Mouse (Mus musculus) lung, adult 2 months (tissue): ENCODE measurements at regions not wholly inside any gene's neighbourhood (a gene's known extent, or its start where the extent isn't known, plus 50 kb on each side); places are given as distances from the start of the nearest gene placed in this dataset.

Experiments
- CTCF ChIP-seq: fragments of 200-500 bp; IDR thresholded peaks from 2 replicates; pipeline ENCODE4 v1.5.1; 2011; ENCODE audit warnings: mild to moderate bottlenecking, low read length, control low read depth; ENCODE audit not compliant: insufficient read depth
- POLR2A ChIP-seq: fragments of 200-500 bp; IDR thresholded peaks from 2 replicates; pipeline ENCODE4 v1.6.1; 2011; ENCODE audit warnings: low read depth, mild to moderate bottlenecking, control low read depth, low read length, borderline replicate concordance; ENCODE audit errors: extremely low read depth

DNA sequence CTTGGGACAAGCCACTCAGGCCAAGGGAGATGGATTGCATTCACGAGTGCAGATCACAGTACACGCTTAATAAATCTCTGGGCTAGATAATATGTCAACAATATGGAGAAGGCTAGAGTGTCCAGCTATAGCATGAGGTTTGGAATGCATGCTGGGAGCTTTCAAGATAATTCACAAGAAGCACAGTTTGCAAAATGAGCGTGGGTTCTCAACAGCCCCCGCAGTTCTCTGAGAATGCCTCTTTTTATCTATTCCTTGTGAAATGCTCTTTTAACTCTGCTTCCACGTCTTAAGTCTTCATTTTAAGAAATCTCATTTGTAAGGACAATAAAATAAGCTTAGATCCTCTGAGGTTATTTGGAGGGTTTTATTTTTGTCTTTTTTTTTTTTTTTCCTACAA lies 145.2 kb downstream of the Tmem182 start:
- no peak for TF ChIP-seq POLR2A
- no peak for TF ChIP-seq CTCF
